Mouse (Mus musculus): ENCODE results near the gene Tmem222. TPM values are rescaled to one million over a fixed set of nuclear protein-coding genes. Genes with fewer than 3 reads are reported as not detected.

The Tmem222 gene
- 71.2 and 82.0 TPM in 2 replicates for polyA plus RNA-seq (2014; fragmentation: Nextera tagmentation; extraction: Ambion mirVana)

- DNase-seq (ENCODE audit: low spot score, missing footprints): peak; percentile 99
- under 1% methylated on average over 73 of the region's 73 CpGs for WGBS
- H3K4me3 ChIP-seq (ENCODE audit: low read depth, low read length): peak within 1 kb of the TSS; percentile 64
- peak within 1 kb of the TSS; percentile 46 for H3K4me2 ChIP-seq
- no peaks in the 10 kb centered on the region for H3K9me3 ChIP-seq (ENCODE audit: control insufficient read depth, low read length)
- H3K4me1 ChIP-seq (ENCODE audit: control insufficient read depth, insufficient read depth, low read length): peaks cover 16% of the 10 kb centered on the region
- peak within 1 kb of the TSS; percentile 86 for H3K27ac ChIP-seq (ENCODE audit: low read depth, low read length)
- peak within 1 kb of the TSS; percentile 87 for H3K9ac ChIP-seq (ENCODE audit: low read length)
- peak; percentile 92 for ATAC-seq (ENCODE audit: low FRiP score)
- H3K36me3 ChIP-seq (ENCODE audit: control insufficient read depth, insufficient read depth, low read length): no peaks in the 10 kb centered on the region
- no peaks in the 10 kb centered on the region for H3K27me3 ChIP-seq (ENCODE audit: control insufficient read depth, insufficient read depth, low read length)
Measured at GRCm38 (mm10) chr4:133277104-133278026, at the start of gene Tmem222. Gene Tmem222, minus strand, starts transcription at chr4:133277792.

- no peak for ATAC-seq (ENCODE audit: low FRiP score)
- H3K9ac ChIP-seq (ENCODE audit: low read length): no peak overlapping the region
- H3K27ac ChIP-seq (ENCODE audit: low read depth, low read length): no peak overlapping the region
- no peaks in the 10 kb centered on the region for H3K36me3 ChIP-seq (ENCODE audit: control insufficient read depth, insufficient read depth, low read length)
- no peaks in the 10 kb centered on the region for H3K9me3 ChIP-seq (ENCODE audit: control insufficient read depth, low read length)
- H3K27me3 ChIP-seq (ENCODE audit: control insufficient read depth, insufficient read depth, low read length): no peaks in the 10 kb centered on the region
- H3K4me3 ChIP-seq (ENCODE audit: low read depth, low read length): no peak overlapping the region
- DNase-seq (ENCODE audit: low spot score, missing footprints): peak; percentile 12
- 91% methylated on average over 3 of the region's 3 CpGs for WGBS
- no peak overlapping the region for H3K4me2 ChIP-seq
- H3K4me1 ChIP-seq (ENCODE audit: control insufficient read depth, insufficient read depth, low read length): no peaks in the 10 kb centered on the region
Measured at GRCm38 (mm10) chr4:133319667-133320066, 42.1 kb upstream of the Tmem222 start.

- no peaks in the 10 kb centered on the region for H3K9me3 ChIP-seq (ENCODE audit: control insufficient read depth, low read length)
- H3K27me3 ChIP-seq (ENCODE audit: control insufficient read depth, insufficient read depth, low read length): no peaks in the 10 kb centered on the region
- H3K4me3 ChIP-seq (ENCODE audit: low read depth, low read length): no peak overlapping the region
- ATAC-seq (ENCODE audit: low FRiP score) (no peak), DNase-seq (ENCODE audit: low spot score, missing footprints) (no peak)
- H3K4me2 ChIP-seq: no peak overlapping the region
- H3K9ac ChIP-seq (ENCODE audit: low read length): no peak overlapping the region
- H3K36me3 ChIP-seq (ENCODE audit: control insufficient read depth, insufficient read depth, low read length): no peaks in the 10 kb centered on the region
- WGBS: 94% methylated on average over 5 of the region's 5 CpGs
- H3K27ac ChIP-seq (ENCODE audit: low read depth, low read length): no peak overlapping the region
- no peaks in the 10 kb centered on the region for H3K4me1 ChIP-seq (ENCODE audit: control insufficient read depth, insufficient read depth, low read length)
Measured at GRCm38 (mm10) chr4:133315991-133316390, 38.4 kb upstream of the Tmem222 start.

GRCm38 (mm10) chr4:133314896-133315295 lies 37.3 kb upstream of the Tmem222 start:
- Histone ChIP-seq H3K4me1 (ENCODE audit: control insufficient read depth, insufficient read depth, low read length) (no peaks in the 10 kb centered on the region), H3K9me3 (ENCODE audit: control insufficient read depth, low read length) (no peaks in the 10 kb centered on the region), H3K9ac (ENCODE audit: low read length) (no peak overlapping the region), H3K4me2 (no peak overlapping the region), H3K4me3 (ENCODE audit: low read depth, low read length) (no peak overlapping the region), H3K27ac (ENCODE audit: low read depth, low read length) (no peak overlapping the region), H3K36me3 (ENCODE audit: control insufficient read depth, insufficient read depth, low read length) (no peaks in the 10 kb centered on the region), H3K27me3 (ENCODE audit: control insufficient read depth, insufficient read depth, low read length) (no peaks in the 10 kb centered on the region)
- 92% methylated on average over 8 of the region's 8 CpGs for WGBS
- no peak for DNase-seq (ENCODE audit: low spot score, missing footprints)
- no peak for ATAC-seq (ENCODE audit: low FRiP score)

GRCm38 (mm10) chr4:133309948-133310347 lies 32.4 kb upstream of the Tmem222 start:
- Histone ChIP-seq H3K4me2 (no peak overlapping the region), H3K36me3 (ENCODE audit: control insufficient read depth, insufficient read depth, low read length) (no peaks in the 10 kb centered on the region), H3K4me3 (ENCODE audit: low read depth, low read length) (no peak overlapping the region), H3K4me1 (ENCODE audit: control insufficient read depth, insufficient read depth, low read length) (no peaks in the 10 kb centered on the region), H3K27ac (ENCODE audit: low read depth, low read length) (no peak overlapping the region), H3K27me3 (ENCODE audit: control insufficient read depth, insufficient read depth, low read length) (no peaks in the 10 kb centered on the region), H3K9ac (ENCODE audit: low read length) (no peak overlapping the region), H3K9me3 (ENCODE audit: control insufficient read depth, low read length) (no peaks in the 10 kb centered on the region)
- ATAC-seq (ENCODE audit: low FRiP score): no peak
- peak; percentile 99 for DNase-seq (ENCODE audit: low spot score, missing footprints)
- WGBS: 0% methylated on average over 3 of the region's 3 CpGs

GRCm38 (mm10) chr4:133307331-133307730 lies 29.7 kb upstream of the Tmem222 start:
- 36% methylated on average over 3 of the region's 3 CpGs for WGBS
- peak; percentile 95 for DNase-seq (ENCODE audit: low spot score, missing footprints)
- no peak overlapping the region for H3K4me2 ChIP-seq

GRCm38 (mm10) chr4:133305825-133306224 lies 28.2 kb upstream of the Tmem222 start:
- H3K27ac ChIP-seq (ENCODE audit: low read depth, low read length): no peak overlapping the region
- H3K4me3 ChIP-seq (ENCODE audit: low read depth, low read length): no peak overlapping the region
- DNase-seq (ENCODE audit: low spot score, missing footprints) (no peak), ATAC-seq (ENCODE audit: low FRiP score) (no peak)
- H3K36me3 ChIP-seq (ENCODE audit: control insufficient read depth, insufficient read depth, low read length): no peaks in the 10 kb centered on the region
- H3K27me3 ChIP-seq (ENCODE audit: control insufficient read depth, insufficient read depth, low read length): no peaks in the 10 kb centered on the region
- 86% methylated on average over 7 of the region's 7 CpGs for WGBS
- no peaks in the 10 kb centered on the region for H3K9me3 ChIP-seq (ENCODE audit: control insufficient read depth, low read length)
- no peak overlapping the region for H3K9ac ChIP-seq (ENCODE audit: low read length)
- no peaks in the 10 kb centered on the region for H3K4me1 ChIP-seq (ENCODE audit: control insufficient read depth, insufficient read depth, low read length)
- no peak overlapping the region for H3K4me2 ChIP-seq

More at GRCm38 (mm10) chr4:133307331-133307730, 29.7 kb upstream of the Tmem222 start:
- no peak for ATAC-seq (ENCODE audit: low FRiP score)
- H3K27me3 ChIP-seq (ENCODE audit: control insufficient read depth, insufficient read depth, low read length): no peaks in the 10 kb centered on the region
- no peak overlapping the region for H3K4me3 ChIP-seq (ENCODE audit: low read depth, low read length)
- H3K9me3 ChIP-seq (ENCODE audit: control insufficient read depth, low read length): no peaks in the 10 kb centered on the region
- no peak overlapping the region for H3K27ac ChIP-seq (ENCODE audit: low read depth, low read length)
- no peaks in the 10 kb centered on the region for H3K36me3 ChIP-seq (ENCODE audit: control insufficient read depth, insufficient read depth, low read length)
- no peak overlapping the region for H3K9ac ChIP-seq (ENCODE audit: low read length)
- H3K4me1 ChIP-seq (ENCODE audit: control insufficient read depth, insufficient read depth, low read length): no peaks in the 10 kb centered on the region

- 95% methylated on average over 7 of the region's 7 CpGs for WGBS
- no peak overlapping the region for H3K9ac ChIP-seq (ENCODE audit: low read length)
- ATAC-seq (ENCODE audit: low FRiP score) (no peak), DNase-seq (ENCODE audit: low spot score, missing footprints) (no peak)
- H3K4me2 ChIP-seq: no peak overlapping the region
- H3K4me3 ChIP-seq (ENCODE audit: low read depth, low read length): no peak overlapping the region
- H3K27me3 ChIP-seq (ENCODE audit: control insufficient read depth, insufficient read depth, low read length): no peaks in the 10 kb centered on the region
- H3K36me3 ChIP-seq (ENCODE audit: control insufficient read depth, insufficient read depth, low read length): no peaks in the 10 kb centered on the region
- H3K9me3 ChIP-seq (ENCODE audit: control insufficient read depth, low read length): no peaks in the 10 kb centered on the region
- H3K4me1 ChIP-seq (ENCODE audit: control insufficient read depth, insufficient read depth, low read length): no peaks in the 10 kb centered on the region
- H3K27ac ChIP-seq (ENCODE audit: low read depth, low read length): no peak overlapping the region
Measured at GRCm38 (mm10) chr4:133304770-133305169, 27.2 kb upstream of the Tmem222 start.

GRCm38 (mm10) chr4:133302668-133303067 lies 25.1 kb upstream of the Tmem222 start:
- H3K27me3 ChIP-seq (ENCODE audit: control insufficient read depth, insufficient read depth, low read length): no peaks in the 10 kb centered on the region
- H3K4me2 ChIP-seq: no peak overlapping the region
- ATAC-seq (ENCODE audit: low FRiP score) (no peak), DNase-seq (ENCODE audit: low spot score, missing footprints) (no peak)
- no peaks in the 10 kb centered on the region for H3K9me3 ChIP-seq (ENCODE audit: control insufficient read depth, low read length)
- WGBS: 85% methylated on average over 5 of the region's 5 CpGs
- no peak overlapping the region for H3K27ac ChIP-seq (ENCODE audit: low read depth, low read length)
- H3K4me1 ChIP-seq (ENCODE audit: control insufficient read depth, insufficient read depth, low read length): peaks cover 7% of the 10 kb centered on the region; the same call in 1 of the 2 replicates
- no peaks in the 10 kb centered on the region for H3K36me3 ChIP-seq (ENCODE audit: control insufficient read depth, insufficient read depth, low read length)
- H3K4me3 ChIP-seq (ENCODE audit: low read depth, low read length): no peak overlapping the region
- no peak overlapping the region for H3K9ac ChIP-seq (ENCODE audit: low read length)

All from midbrain, embryonic 11.5 days (tissue).